8 mouse cellular contexts compared by ENCODE assay signal in the genomic region with DNA sequence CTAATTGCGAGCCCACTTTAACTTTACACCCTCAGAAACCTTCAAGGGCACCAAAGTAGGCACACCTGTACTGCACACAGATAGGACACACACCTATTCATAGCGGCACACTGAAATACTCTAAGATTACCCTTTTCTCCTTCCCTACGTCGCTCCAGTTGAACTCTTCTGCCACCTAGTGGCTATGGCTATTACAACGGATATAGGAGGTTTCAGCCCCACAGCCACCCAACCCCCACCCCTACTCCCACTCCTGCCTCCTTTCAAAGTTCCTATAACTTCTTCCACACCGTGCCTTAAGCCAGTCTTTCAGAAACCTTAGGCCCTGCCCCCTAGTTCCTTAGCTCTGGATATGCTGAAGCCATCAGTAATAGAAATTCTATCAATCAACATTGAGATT. TPM values are rescaled to one million over a fixed set of nuclear protein-coding genes. Genes with fewer than 3 reads are reported as not detected.
DNase-seq lines count a peak whose midpoint lies in the region; ATAC-seq and TF ChIP-seq lines count a peak whose summit lies in the region.

No protein-coding gene starts in this region.

- no peak for TF ChIP-seq EP300 in liver, postnatal 0 days (IDR thresholded peaks at IDR 0.05; ENCODE audit: low read depth)

- H3K4me1 ChIP-seq in liver, postnatal 0 days (ENCODE audit: insufficient read depth): peaks cover 33% of the 10 kb centered on the region
- peaks cover 9% of the 10 kb centered on the region; the same call in 1 of the 2 replicates for H3K4me1 ChIP-seq in small intestine, adult 2 months (ENCODE audit: control insufficient read depth, insufficient read depth, insufficient read length, low read length)

- no peak for TF ChIP-seq POLR2A in small intestine, adult 2 months (IDR thresholded peaks at IDR 0.05; ENCODE audit: low read depth, low read length)

- no peak overlapping the region for H3K4me2 ChIP-seq in liver, postnatal 0 days (ENCODE audit: low read depth, low read length)

- H3K4me3 ChIP-seq in liver, postnatal 0 days (ENCODE audit: low read depth, low read length): no peak overlapping the region
- H3K4me3 ChIP-seq in small intestine, adult 2 months (ENCODE audit: low read depth, low read length): no peak overlapping the region

- H3K9me3 ChIP-seq in liver, postnatal 0 days (ENCODE audit: low read length): no peaks in the 10 kb centered on the region

- H3K27me3 ChIP-seq in liver, postnatal 0 days (ENCODE audit: insufficient read depth, low read length): no peaks in the 10 kb centered on the region
- no peaks in the 10 kb centered on the region for H3K27me3 ChIP-seq in small intestine, adult 2 months (ENCODE audit: control insufficient read depth, insufficient read depth, low read length)

- peak; percentile 17; the same call in 1 of the 2 replicates for ATAC-seq in liver, postnatal 0 days

- no peak overlapping the region for H3K27ac ChIP-seq in liver, postnatal 0 days (ENCODE audit: low read depth)
- H3K27ac ChIP-seq in small intestine, adult 2 months (ENCODE audit: insufficient read depth, low read depth, low read length): no peak overlapping the region

- DNase-seq in cerebellum, adult 11 months: peak; percentile 32
- DNase-seq in cerebellum, adult 11-12 months: no peak
- peak; percentile 66 for DNase-seq in urinary bladder, postnatal 14 days (ENCODE audit: low spot score)
- DNase-seq in urinary bladder, adult 2 months (ENCODE audit: low spot score): no peak
- DNase-seq in embryo, embryonic 9.5 days (ENCODE audit: extremely low spot score): peak; percentile 62
- peak; percentile 78 for DNase-seq in kidney, postnatal 10 days
- peak; percentile 72 for DNase-seq in liver, postnatal 0 days

- WGBS in liver, postnatal 0 days (ENCODE audit: insufficient replicate concordance): 2% methylated on average over 6 of the region's 6 CpGs
- 4% methylated on average over 6 of the region's 6 CpGs for WGBS in small intestine, adult 2 months

- no peaks in the 10 kb centered on the region for H3K36me3 ChIP-seq in liver, postnatal 0 days (replicated peaks; ENCODE audit: insufficient read depth, low read length)
- H3K36me3 ChIP-seq in small intestine, adult 2 months (ENCODE audit: control insufficient read depth, insufficient read depth, low read length): no peaks in the 10 kb centered on the region

- TF ChIP-seq CTCF in liver, postnatal 0 days (IDR thresholded peaks at IDR 0.05; ENCODE audit: low read depth): peak; percentile 92
- TF ChIP-seq CTCF in small intestine, adult 2 months (IDR thresholded peaks at IDR 0.05; ENCODE audit: extremely low read depth, insufficient read length, insufficient replicate concordance, low read depth, low read length): peak; percentile 74; the same call in 1 of the 2 replicates

- H3K9ac ChIP-seq in liver, postnatal 0 days (replicated peaks): no peak overlapping the region

RNA-seq across cellular contexts. Expression of a gene that starts 14.9 kb away (rescaled TPM):
- polyA plus RNA-seq in urinary bladder, adult 2 months (2012; rRNA removed): 0.04 TPM in 1 of 2 replicates, not detected in the other
- 0.02 and 0.04 TPM in 2 replicates for polyA plus RNA-seq in liver, postnatal 0 days (2015; fragmentation: Nextera tagmentation; extraction: Ambion mirVana)
- polyA plus RNA-seq in small intestine, adult 2 months (2012; rRNA removed): not detected in 2 replicates

RNA-seq across cellular contexts. Expression of a gene that starts 24.2 kb away (rescaled TPM):
- polyA plus RNA-seq in urinary bladder, adult 2 months (2012; rRNA removed): 24.3 and 25.1 TPM in 2 replicates
- polyA plus RNA-seq in liver, postnatal 0 days (2015; fragmentation: Nextera tagmentation; extraction: Ambion mirVana): 10.5 and 11.1 TPM in 2 replicates
- polyA plus RNA-seq in small intestine, adult 2 months (2012; rRNA removed): 3.6 and 7.2 TPM in 2 replicates

Comparison
In these comparisons a context has a peak if more than half of its experiments do, and no peak if none do; other contexts are left out.
1. DNase-seq: peak in cerebellum, adult 11 months (single experiment), urinary bladder, postnatal 14 days (single experiment), embryo, embryonic 9.5 days (single experiment), kidney, postnatal 10 days (single experiment) and liver, postnatal 0 days (single experiment); none in cerebellum, adult 11-12 months (single experiment) and urinary bladder, adult 2 months (single experiment).